Mouse (Mus musculus) layer of hippocampus, postnatal 10 days (tissue): ENCODE results near the gene Ankrd49. TPM values are rescaled to one million over a fixed set of nuclear protein-coding genes. Genes with fewer than 3 reads are reported as not detected.

Experiments
- DNase-seq, 2 experiments: peaks; one replicate each; pipeline ENCODE4 v3.0.0; 2021; ENCODE audit warnings: low spot score in 2 of 2
- long read RNA-seq: library from polyadenylated mRNA; stranded (forward); transcript quantifications from one replicate; pipeline ENCODE4 v2.0.0, GENCODE M21; 2023
- total RNA-seq, 2 experiments: library from RNA; stranded (reverse); gene quantifications; 2 replicates each; pipeline ENCODE4 v1.2.3; 2021

The Ankrd49 gene
- total RNA-seq = 10 to 100 TPM; 17.6 to 19.2 TPM
- long read RNA-seq, transcript Ankrd49-206 (3 exons, 2,679 nt) = major isoform, 7 of 8 reads
- long read RNA-seq, partial matches to known transcripts = 1 of 8 reads
- long read RNA-seq, other reads (novel, unspliced or antisense) = 0 of 8 reads

DNA sequence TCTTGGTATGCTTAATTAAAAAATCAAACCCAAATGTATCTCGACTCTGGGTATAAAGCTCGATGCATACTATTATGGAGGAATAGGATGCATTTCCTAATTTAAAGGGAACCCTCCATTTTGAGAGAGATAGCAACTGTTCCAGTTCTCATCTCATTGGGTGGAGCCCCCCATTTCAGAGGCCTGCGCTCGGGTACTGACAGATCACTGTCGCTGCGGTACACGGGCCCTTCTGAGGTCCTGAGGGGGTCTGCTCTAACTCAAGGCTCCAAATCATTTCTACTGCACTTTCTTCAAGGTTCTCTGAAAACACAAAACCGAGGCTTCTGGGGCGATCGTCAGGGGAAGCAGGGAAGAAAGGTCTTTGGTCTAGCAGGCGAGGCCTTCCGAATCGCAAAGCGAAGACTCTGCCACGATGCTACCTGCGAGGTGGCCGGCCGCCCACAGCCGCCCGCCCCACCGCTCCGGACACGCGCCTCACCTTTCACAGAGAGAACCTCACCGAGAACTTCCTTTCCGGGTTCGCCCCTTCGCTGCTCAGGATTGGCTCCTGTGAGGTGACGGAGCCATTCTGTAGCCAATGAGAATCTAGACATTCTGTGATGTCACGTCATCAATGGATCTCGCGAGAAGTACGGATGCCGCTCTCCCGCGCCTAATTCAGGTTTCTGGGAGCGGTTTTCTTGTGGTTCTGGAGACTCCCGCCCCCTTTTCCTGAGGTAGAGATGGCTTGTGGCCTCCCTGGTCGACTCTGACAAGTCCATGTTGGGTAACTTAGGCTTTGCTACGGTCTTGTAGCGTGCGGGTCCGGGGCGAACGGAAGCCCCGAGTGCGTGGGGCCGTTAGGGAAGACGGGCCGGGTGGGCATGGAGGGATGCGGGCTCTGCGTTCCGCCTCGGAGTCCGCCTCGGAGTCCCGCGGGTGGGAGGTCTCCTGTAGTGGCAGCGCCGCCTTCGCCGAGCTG is at the start of gene Ankrd49, which contains the start of gene Mre11a:
Ankrd49 (minus strand) TSS at position 818 of the 964 bp plus-strand sequence.
Mre11a (plus strand) TSS at position 616 of the 964 bp plus-strand sequence.
- peak; percentile 88 to 92 for DNase-seq

DNA sequence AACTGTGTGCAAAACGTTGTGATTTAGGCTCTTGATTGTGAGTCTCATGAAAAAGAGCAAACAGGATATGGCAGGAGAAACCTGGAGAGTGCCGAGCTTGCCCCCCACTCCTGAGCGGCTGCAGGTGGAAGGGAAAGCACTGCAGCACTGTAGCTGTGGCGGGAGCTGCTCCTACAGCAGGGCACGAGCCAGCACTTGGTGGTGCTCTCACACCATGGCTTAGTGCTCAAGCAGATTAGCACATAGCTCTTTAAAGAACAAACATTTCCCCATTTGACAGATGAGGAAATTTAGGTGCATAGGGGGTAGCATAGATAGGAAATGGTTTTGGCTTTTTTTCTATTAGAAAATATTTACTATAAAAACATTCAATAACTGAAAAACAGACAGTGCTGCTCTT is 47.4 kb upstream of the Ankrd49 start:
- DNase-seq = no peak

- DNase-seq = no peak
Observed at GRCm38 (mm10) chr9:14827875-14828274, 43.2 kb upstream of the Ankrd49 start.

DNA sequence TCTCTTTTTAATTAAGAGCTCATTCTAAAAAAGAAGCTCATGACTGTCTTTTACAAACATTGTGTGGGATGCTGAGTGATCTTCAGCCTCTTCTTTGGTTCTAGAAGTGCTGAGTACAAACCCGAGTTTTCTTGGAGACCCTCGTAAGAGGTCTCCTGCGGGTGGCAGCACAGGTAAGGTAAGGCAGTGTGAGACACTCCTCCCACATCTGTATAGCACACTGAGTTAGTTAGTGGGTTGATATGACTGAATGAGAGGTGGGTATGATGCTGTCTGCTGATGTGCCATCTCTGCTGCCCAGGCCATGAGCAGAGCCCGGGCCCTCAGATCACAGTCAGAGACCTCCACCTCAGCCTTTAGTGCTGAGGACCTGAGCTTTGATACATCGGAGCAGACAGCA is 40.2 kb upstream of the Ankrd49 start:
- no peak for DNase-seq

- no peak for DNase-seq
Observed at GRCm38 (mm10) chr9:14821396-14821795, 36.7 kb upstream of the Ankrd49 start.

DNA sequence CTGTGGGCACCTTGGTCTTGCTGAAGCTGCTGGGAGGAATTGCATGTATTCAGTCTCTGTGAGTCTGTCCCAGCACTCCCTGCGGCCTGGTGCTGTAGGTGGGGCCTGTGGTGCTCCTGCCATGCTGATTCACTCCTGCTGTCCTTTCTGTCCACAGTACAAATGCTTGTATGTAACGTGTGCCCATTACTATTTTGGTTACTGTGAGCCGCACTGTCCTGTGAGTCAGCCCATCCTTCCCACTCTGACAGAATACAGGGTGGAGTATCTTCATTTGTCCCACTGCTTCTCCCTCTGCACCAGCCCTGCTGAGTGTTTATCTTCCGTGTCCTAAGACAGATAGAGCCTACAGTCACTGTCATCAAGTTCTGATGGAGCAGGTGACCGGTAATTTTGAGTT is 25.5 kb upstream of the Ankrd49 start:
- DNase-seq = no peak

GRCm38 (mm10) chr9:14806786-14807185 is 22.1 kb upstream of the Ankrd49 start:
- no peak for DNase-seq

GRCm38 (mm10) chr9:14805714-14806113 is 21.1 kb upstream of the Ankrd49 start:
- no peak for DNase-seq

- DNase-seq = no peak
Observed at GRCm38 (mm10) chr9:14787356-14787755, 2.7 kb upstream of the Ankrd49 start.

- no peak for DNase-seq
Observed at GRCm38 (mm10) chr9:14778341-14778740, 6.3 kb downstream of the Ankrd49 start.

DNA sequence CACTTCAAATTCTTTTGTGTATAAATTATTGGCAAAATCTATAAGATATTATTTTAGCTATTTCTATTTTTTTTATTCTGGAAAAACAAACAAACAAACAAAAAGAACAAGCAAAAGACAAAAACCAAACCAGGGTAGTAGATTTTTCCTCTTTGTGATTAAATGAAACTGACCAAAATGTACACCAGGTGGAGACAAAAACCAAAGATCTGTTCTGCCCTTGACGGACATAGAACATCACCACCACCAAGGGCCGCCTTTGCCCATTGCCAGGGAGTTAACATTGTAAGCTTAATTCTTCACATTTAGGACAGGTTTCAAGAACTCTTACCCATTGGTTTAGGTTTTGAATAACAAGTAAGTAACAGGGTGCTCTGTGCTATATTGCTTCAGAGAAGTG is 10.8 kb downstream of the Ankrd49 start:
- DNase-seq = no peak

DNA sequence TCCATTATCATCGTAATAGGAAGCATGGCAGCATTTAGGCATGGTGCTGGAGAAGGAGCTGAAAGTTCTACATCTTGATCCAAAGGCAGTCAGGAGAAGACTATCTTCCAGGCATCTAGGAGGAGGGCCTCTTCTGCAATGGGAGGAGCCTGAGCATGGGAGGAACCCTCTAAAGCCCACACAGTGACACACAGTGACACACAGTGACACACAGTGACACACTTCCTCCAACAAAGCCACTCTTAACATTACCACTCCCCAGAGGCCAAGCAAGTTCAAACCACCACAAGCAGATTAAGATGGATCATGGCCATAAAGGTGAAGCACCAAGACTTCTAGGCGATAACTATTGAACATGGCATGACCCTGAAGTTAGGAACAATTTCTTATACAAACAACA is 12.6 kb downstream of the Ankrd49 start:
- no peak for DNase-seq

GRCm38 (mm10) chr9:14770803-14771471 is 13.7 kb downstream of the Ankrd49 start, which contains the start of gene 1700012B09Rik:
1700012B09Rik (minus strand) TSS chr9:14771030.
- DNase-seq = no peak

GRCm38 (mm10) chr9:14769811-14770210 is 14.8 kb downstream of the Ankrd49 start:
- DNase-seq = no peak

DNA sequence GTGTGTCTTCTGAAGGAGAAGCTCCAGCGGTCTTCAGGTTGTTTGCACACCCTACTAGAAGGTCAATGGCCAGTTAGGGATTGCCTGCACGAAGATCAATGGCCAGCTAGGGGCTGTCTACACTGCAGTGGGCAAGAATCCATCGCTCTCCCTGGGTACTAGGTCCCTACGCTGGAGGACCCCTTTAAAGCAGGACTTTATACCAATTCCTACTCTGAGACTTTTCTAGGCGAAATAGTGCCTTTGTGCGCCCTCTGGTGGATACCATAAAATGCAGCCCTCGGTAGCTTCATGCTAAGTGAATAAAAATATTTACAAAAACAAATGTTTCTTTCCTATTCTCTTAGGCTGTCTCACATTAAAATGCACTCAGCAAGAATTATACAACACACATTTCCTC is 19.9 kb downstream of the Ankrd49 start:
- peak; percentile 69 to 73 for DNase-seq

- DNase-seq = no peak
Observed at GRCm38 (mm10) chr9:14759261-14759660, 25.4 kb downstream of the Ankrd49 start.

DNA sequence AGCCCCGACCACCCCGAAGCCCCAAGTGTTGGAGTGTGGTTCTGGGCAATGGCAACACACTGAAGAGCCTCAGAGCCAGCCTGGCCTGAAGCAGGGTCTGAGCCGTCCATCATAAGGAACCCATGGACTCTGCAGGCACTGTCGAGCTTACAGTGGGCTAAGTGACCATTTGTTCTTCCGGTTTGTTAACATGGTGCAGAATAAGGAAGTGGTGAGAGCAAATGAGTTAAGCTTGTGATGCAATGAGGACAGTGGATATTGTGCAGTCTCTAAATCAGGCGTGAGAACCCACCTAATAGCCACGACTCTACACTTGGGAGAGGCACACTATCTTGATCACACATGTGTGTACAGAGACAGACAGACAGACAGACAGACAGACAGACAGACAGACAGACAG is 26.1 kb downstream of the Ankrd49 start:
- no peak for DNase-seq

DNA sequence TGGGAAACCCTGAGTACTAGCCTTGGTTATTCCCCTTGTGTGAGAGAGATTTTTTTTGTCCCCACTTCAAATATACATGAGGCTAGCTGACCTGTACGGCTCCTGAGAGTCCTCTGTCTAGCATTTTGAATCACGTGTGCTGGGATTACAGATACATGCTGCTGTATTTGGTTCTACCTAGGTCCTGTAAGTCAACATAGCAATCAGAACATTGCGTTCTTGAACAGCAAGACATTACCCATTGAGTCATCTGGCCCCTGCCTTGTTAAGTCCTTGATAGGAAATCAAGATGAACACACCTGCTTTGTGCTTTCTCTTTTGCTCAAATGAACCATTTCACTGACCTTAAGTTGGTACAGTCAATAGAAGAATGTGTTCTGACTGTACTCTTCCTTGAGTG is 30.2 kb downstream of the Ankrd49 start:
- no peak for DNase-seq

GRCm38 (mm10) chr9:14753947-14754346 is 30.7 kb downstream of the Ankrd49 start:
- no peak for DNase-seq

DNA sequence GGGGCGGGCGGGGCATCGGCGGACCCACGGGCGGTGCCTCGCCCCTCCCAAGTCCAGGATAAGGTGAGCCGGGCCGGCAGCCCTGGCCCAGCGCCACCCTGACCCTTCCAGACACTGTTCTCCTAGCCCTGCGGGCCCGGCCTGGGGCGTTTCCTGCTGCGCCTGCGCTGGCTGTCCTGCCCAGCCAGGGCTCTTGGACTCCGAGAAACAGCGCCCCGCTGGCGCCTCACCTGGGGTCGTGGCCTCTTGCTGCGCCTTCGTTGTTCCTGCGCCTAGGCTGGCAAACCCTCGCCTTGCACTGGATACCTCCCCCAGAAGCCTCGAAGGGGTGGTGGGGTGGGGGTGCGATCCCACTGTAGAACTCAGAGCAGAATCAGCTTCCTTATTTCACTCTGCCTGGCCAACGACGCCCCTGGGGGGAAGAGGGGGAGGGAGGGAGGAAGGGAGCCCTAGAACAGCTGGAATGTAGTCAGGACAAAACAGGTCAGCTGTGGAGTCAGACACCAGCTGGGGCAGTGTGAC is 32.6 kb downstream of the Ankrd49 start, which contains the start of gene Fut4:
Fut4 (minus strand) TSS at position 393 of the 522 bp plus-strand sequence.
- peak; percentile 11 to 29 for DNase-seq

GRCm38 (mm10) chr9:14751503-14752000 is 33.1 kb downstream of the Ankrd49 start:
- peak; percentile 14 to 28 for DNase-seq
